Mouse (Mus musculus): ENCODE results near the gene Gipc2. TPM values are rescaled to one million over a fixed set of nuclear protein-coding genes. Genes with fewer than 3 reads are reported as not detected.

Gipc2 gene
- polyA plus RNA-seq (2012; rRNA removed): 95.2 and 96.1 TPM in 2 replicates

DNA sequence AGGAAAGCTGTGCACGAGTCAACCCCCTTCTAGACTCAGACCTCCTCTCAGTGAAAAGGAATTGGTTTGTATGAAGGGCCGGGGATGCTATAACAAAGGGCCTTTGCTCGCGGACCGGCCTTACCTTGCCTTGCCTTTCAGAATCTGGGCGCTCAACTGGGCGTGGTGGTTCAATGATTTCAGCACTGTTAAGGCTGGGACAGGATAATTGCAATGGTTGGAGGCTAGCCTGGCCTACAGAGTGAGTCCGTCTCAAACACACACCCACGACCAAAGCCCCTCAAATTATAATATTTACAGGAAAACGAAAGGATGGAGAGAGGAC lies at the start of gene Gipc2:
Gene Gipc2 (minus strand): TSS at position 132 of the 325 bp plus-strand sequence.

GRCm38 (mm10) chr3:152209967-152210634 lies 44.1 kb upstream of the Gipc2 start, which contains the start of the genes Dnajb4 and Fubp1:
TSS of gene Dnajb4 (minus strand) at chr3:152210302.
TSS of gene Fubp1 (plus strand) at chr3:152210422.

Other genes starting within 250 kb of the Gipc2 start
- gene Dnajb4, start 44.1 kb upstream of the Gipc2 start, polyA plus RNA-seq (2012; rRNA removed): 2.4 and 2.7 TPM in 2 replicates
- gene Fubp1, start 44.2 kb upstream of the Gipc2 start, polyA plus RNA-seq (2012; rRNA removed): 46.7 and 57.2 TPM in 2 replicates
- gene Nexn, start 100.1 kb upstream of the Gipc2 start, polyA plus RNA-seq (2012; rRNA removed): 0.09 TPM in 1 of 2 replicates, not detected in the other
- gene Miga1, start 174.2 kb upstream of the Gipc2 start, polyA plus RNA-seq (2012; rRNA removed): 6.4 and 8.8 TPM in 2 replicates
- gene Usp33, start 180.2 kb upstream of the Gipc2 start, polyA plus RNA-seq (2012; rRNA removed): 10.2 and 18.1 TPM in 2 replicates
- 10.8 and 10.9 TPM in 2 replicates for gene Zzz3, start 229.2 kb upstream of the Gipc2 start, polyA plus RNA-seq (2012; rRNA removed)

Data from colon, adult 2 months (tissue).